Mouse (Mus musculus): ENCODE measurements around the gene Mc3r.

- TF ChIP-seq GATA1 (IDR thresholded peaks at IDR 0.05; ENCODE audit: borderline replicate concordance, low read length) (no peak), FLI1 (IDR thresholded peaks at IDR 0.05; ENCODE audit: low read length) (no peak)
These were observed 39.4 kb downstream of the Mc3r start for GRCm38 (mm10) chr2:172287715-172288114.
